Mouse (Mus musculus) thymus, postnatal 4 days (tissue): ENCODE measurements at regions not wholly inside any gene's neighbourhood (a gene's known extent, or its start where the extent isn't known, plus 50 kb on each side); places are given as distances from the start of the nearest gene placed in this dataset.

Experiments used
- DNase-seq: peaks from one replicate; pipeline ENCODE4 v3.0.0; 2021

DNA sequence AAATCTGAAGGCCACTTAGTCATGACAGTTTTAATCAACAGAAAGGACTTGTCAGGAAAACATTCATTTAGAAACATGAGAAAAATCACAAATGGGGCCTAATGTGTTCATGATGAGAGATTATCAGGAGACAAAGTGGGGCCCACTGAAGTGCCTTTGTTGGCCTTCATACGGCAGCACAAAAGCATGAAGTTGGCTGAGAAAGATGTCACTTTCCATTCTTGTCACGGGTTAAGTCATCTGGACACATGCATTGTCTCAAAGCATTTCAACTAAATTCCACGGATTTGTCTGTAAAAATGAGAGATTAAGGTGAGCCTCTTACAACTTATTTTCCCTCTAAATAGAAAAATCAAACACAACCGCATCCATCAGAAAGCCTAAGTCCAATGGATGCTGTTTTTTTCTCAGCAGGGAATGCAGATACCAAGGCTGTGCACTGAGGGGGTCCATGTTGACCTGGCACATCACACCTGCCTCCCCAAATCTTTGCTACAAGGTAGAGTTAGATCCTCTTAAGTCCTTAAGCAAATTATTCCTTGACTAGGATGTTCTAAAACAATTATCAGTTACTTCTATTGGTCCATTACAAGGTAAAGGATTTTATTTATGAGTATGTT, 1679.2 kb downstream of the 4930444P10Rik start:
- no peak for DNase-seq

GRCm38 (mm10) chr1:14369957-14370833, 1722.9 kb downstream of the 4930444P10Rik start:
- DNase-seq: no peak

DNA sequence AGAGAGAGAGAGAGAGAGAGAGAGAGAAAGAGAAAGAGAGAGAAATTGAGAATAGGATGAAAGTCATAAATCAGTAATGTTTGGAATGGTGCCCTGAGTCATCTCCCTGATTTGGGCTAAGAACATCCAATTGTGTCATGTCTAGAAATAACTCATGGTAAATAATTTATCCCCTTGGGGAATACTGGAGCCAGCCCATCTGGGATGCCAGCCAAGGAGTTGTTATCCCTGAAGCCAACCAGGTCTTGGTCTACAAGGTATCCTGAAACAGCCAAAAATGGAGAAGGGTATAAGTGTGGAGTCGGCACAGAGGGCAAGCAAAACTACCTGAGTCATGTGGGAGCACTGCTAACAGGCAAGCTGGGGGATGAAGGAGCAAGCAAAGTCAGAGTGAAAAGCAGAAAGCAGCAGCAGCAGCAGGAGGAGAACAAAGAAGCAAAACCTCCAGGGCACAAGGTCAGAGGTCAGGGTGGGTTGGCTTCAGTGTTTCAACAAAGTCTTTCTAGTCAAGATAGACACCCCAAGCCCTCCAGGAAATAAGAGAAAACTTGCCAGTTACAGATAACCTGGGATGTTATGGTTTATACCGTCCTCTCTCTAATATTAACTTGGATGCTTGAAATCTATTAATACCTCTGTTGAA, 1733.0 kb downstream of the 4930444P10Rik start:
- no peak for DNase-seq
